Mouse (Mus musculus) bone marrow macrophage, adult 2 months (primary cell): ENCODE measurements around the gene Tstd1.

Experiments
- CTCF ChIP-seq: IDR thresholded peaks from 2 replicates; pipeline ENCODE4 v1.5.1; 2012; ENCODE audit warnings: low read depth, mild to moderate bottlenecking, low read length, moderate library complexity
- POLR2A ChIP-seq: IDR thresholded peaks from 2 replicates; pipeline ENCODE4 v1.6.1; 2012; ENCODE audit warnings: mild to moderate bottlenecking, low read depth, low read length, borderline replicate concordance

- TF ChIP-seq CTCF (no peak), POLR2A (no peak)
Measured at GRCm38 (mm10) chr1:171390101-171390500, 28.6 kb upstream of the Tstd1 start.
